Mouse (Mus musculus): Measurements from ENCODE around the gene Tcaf3. TPM values are rescaled to one million over a fixed set of nuclear protein-coding genes. Genes with fewer than 3 reads are reported as not detected.

Gene Tcaf3
- polyA plus RNA-seq, 1 experiment from 2014 or later = not detected

DNA sequence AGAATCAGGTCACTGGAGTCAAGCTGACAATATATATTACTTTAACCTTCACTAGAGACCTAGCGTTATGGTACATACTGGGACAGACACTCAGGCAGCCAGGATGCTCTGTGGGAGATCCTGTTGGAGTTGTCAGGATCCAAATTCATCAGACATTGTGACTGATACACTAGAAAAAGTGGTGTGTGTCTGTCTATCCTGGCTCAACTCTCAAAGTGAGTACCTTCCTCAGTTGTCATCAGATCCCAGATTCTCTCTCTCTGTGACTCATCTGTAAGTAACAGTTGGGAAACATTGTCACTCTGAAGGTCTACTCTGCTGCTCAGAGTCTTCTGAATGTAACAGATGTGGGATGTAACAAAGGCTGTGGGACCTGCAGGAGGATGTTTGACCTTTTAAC lies 57.8 kb downstream of the Tcaf3 start:
- WGBS = 84% methylated on average over 1 of the region's 1 CpGs
- Histone ChIP-seq H3K9ac (no peak overlapping the region), H3K27me3 (no peaks in the 10 kb centered on the region), H3K36me3 (no peaks in the 10 kb centered on the region), H3K4me3 (no peak overlapping the region), H3K4me2 (replicated peaks) (no peak overlapping the region), H3K27ac (no peak overlapping the region), H3K9me3 (no peaks in the 10 kb centered on the region), H3K4me1 (peaks cover 6% of the 10 kb centered on the region; the same call in 1 of the 2 replicates)
- no peak for ATAC-seq (ENCODE audit: low FRiP score, low read depth)

Other genes with a start within 250 kb of the Tcaf3 start
- gene Zyx, start 248.1 kb downstream of the Tcaf3 start, polyA plus RNA-seq (2015; fragmentation: Nextera tagmentation; extraction: Ambion mirVana) = 118 and 123 TPM in 2 replicates
- gene Epha1, start 224.4 kb downstream of the Tcaf3 start, polyA plus RNA-seq (2015; fragmentation: Nextera tagmentation; extraction: Ambion mirVana) = 8.9 and 9.4 TPM in 2 replicates
- not detected in 2 replicates for gene Tas2r143, start 197.5 kb downstream of the Tcaf3 start, polyA plus RNA-seq (2015; fragmentation: Nextera tagmentation; extraction: Ambion mirVana)
- not detected in 2 replicates for gene Tas2r135, start 192.3 kb downstream of the Tcaf3 start, polyA plus RNA-seq (2015; fragmentation: Nextera tagmentation; extraction: Ambion mirVana)
- gene Tas2r126, start 163.2 kb downstream of the Tcaf3 start, polyA plus RNA-seq (2015; fragmentation: Nextera tagmentation; extraction: Ambion mirVana) = not detected in 2 replicates
- not detected in 2 replicates for gene Olfr458, start 132.5 kb downstream of the Tcaf3 start, polyA plus RNA-seq (2015; fragmentation: Nextera tagmentation; extraction: Ambion mirVana)
- gene Olfr457, start 121.4 kb downstream of the Tcaf3 start, polyA plus RNA-seq (2015; fragmentation: Nextera tagmentation; extraction: Ambion mirVana) = not detected in 2 replicates
- gene Olfr456, start 110.5 kb downstream of the Tcaf3 start, polyA plus RNA-seq (2015; fragmentation: Nextera tagmentation; extraction: Ambion mirVana) = not detected in 2 replicates
- gene Olfr455, start 50.1 kb downstream of the Tcaf3 start, polyA plus RNA-seq (2015; fragmentation: Nextera tagmentation; extraction: Ambion mirVana) = not detected in 2 replicates
- 5.6 TPM in 2 replicates for gene Tcaf2, start 47.6 kb upstream of the Tcaf3 start, polyA plus RNA-seq (2015; fragmentation: Nextera tagmentation; extraction: Ambion mirVana)
- 88.2 and 93.1 TPM in 2 replicates for gene Tcaf1, start 112.4 kb upstream of the Tcaf3 start, polyA plus RNA-seq (2015; fragmentation: Nextera tagmentation; extraction: Ambion mirVana)
- gene Olfr453, start 141.7 kb upstream of the Tcaf3 start, polyA plus RNA-seq (2015; fragmentation: Nextera tagmentation; extraction: Ambion mirVana) = not detected in 2 replicates
- not detected in 2 replicates for gene Olfr38, start 158.7 kb upstream of the Tcaf3 start, polyA plus RNA-seq (2015; fragmentation: Nextera tagmentation; extraction: Ambion mirVana)
- not detected in 2 replicates for gene Olfr452, start 187.4 kb upstream of the Tcaf3 start, polyA plus RNA-seq (2015; fragmentation: Nextera tagmentation; extraction: Ambion mirVana)
- gene Olfr450, start 214.2 kb upstream of the Tcaf3 start, polyA plus RNA-seq (2015; fragmentation: Nextera tagmentation; extraction: Ambion mirVana) = not detected in 2 replicates
- not detected in 2 replicates for gene Olfr449, start 236.7 kb upstream of the Tcaf3 start, polyA plus RNA-seq (2015; fragmentation: Nextera tagmentation; extraction: Ambion mirVana)

Measured in limb, embryonic 13.5 days (tissue).